Mouse (Mus musculus): ENCODE results near the gene Cisd3. TPM values are rescaled to one million over a fixed set of nuclear protein-coding genes. Genes with fewer than 3 reads are reported as not detected.

Cisd3 gene
- 16.7 TPM for polyA plus RNA-seq (2014; fragmentation: Illumina TruSeq; extraction: RNeasy Lipid Tissue Mini Kit (QIAGEN cat#74804); ENCODE audit: low replicate concordance)

DNA sequence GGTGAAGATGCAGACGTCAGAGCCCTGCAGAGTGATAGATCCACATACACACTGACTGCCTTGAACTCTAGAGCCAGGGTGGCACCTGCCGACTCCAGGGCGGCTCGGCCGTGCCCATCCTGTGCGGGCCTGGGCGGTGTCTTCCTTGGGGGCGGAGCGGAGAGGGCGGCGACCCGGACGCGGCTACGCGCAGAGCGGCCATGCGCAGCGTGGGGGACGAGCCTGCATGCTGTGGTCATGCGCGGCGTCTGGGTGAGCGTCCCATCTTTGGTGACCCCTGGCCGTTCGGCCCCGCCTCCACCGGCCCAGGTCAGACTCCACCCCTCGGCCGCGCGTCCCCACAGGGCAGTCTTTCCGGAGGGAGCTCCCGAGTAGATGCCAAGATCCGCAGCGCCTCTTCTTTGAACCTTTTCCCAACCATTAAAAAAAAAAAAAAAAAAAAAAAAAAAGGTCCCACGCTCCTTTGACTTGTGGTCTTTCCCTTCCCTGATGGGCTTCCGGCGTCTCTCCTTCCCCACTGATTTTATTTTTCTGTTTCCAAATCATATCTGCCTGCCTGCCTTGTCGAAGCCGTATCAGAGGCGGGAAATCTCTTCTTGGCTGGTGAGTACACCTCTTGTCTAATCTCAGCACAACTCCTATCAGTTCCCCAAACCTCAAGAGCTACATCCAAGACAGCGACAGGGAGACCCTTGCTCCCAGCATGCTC lies at the start of gene Cisd3:
Gene Cisd3 (plus strand): TSS at position 214 of the 709 bp plus-strand sequence.

DNA sequence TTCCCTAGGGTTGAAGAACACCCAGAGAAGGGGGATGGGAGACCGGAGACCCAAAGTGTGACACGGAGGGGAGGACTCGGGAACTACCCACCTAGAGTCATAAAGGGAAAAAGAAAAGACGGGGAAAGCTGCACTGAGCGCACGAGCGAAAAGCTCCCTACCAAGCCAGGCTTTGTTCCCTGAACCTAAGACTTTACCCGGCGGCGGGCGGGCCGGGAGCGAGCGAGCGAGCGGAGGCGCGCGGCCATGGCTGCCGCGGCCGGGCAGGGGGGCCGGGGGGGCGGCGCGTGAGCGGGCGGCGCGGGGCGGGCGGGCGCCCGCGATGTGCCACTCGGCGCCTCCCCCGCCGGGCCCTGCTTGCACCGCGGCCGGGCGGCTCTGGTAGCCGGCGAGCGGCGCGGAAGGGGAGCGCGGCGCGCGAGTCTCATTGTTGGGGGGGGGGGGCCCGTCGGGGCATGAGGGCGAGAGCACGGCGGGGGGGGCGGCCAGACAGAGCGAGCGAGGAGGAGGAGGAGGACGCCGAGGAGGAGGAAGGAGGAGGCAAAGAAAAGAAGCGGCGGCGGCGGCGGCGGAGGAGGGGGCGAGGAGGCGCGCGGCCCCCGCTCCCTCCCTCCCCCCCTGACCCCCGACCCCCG lies 22.6 kb upstream of the Cisd3 start, which contains the start of gene Mllt6:
Gene Mllt6 (plus strand): TSS at position 522 of the 635 bp plus-strand sequence.

DNA sequence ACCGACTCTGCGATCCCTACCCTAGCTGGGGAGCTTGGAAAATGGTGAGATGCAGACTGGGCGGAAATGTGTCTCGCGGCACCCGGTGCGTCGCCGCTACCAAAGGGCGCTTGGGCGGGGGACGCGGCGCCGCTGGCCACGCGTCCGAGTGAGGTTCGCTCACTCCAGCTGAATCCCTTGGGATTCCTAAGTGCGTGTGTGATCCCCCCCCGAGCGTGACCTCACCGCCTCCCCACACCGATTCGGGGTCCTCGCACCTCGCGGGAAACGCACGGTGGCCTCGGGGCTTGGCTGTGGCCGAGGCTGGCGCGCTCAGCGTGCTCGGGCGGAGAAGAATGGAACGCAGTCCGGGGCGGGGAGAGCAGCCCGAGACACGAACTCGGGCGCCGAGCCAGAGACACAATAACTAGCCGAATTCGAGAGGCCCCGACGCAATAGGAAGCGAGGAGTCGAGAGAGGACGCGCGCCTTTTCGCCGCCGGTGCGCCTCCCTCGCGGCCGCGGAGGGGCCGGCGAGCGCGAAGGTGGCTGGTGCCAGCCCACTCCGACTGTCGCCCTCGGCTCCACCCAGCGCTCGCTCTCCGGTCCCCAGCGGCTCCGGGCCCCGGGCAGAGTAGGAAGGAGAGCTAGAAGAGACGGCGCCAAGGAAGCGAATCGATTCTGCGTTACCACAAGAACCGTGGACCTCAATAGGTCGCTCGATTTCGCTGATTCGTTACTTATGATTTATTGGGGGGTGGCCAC lies 14.5 kb downstream of the Cisd3 start, which contains the start of gene Pcgf2:
Gene Pcgf2 (minus strand): TSS at position 495 of the 743 bp plus-strand sequence.

DNA sequence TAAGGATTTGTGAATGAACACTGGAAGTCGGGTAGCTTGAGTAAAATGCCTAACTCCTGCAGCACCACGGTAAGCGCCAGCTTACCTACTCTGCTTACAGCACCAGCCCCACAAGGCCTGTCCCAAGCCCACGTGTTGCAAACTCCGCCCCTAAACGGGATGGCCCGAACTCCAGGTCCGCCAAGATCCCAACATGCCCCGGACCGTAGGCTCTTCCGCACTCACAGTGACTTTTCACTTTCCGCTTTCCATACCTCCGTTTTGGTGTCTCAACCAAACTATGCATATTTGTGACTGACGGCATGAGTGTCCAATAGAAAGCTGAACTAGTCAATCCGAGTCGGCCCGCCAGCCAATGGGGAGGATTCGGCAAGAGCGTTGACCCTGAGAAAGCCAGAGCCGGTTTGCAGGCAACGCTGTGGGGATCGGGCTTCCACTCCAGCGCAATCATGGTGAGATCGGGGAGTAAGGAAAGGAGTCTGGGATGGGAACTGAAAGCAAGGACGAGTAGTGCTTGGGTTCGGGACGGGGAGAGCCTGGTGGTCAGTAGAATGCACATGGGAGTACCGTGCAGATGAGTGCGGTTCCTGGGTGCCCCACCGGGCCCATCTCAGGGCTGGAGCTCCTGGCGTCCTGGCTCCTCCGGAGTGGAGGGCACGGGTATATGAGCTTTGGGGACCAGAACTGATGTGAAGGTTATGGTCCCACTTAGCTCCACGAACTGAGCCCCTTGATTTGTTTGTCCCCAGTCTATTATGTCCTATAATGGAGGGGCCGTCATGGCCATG lies 17.6 kb downstream of the Cisd3 start, which contains the start of gene Psmb3:
Gene Psmb3 (plus strand): TSS at position 361 of the 788 bp plus-strand sequence.

Other genes with a start within 250 kb of the Cisd3 start
- gene 4933428G20Rik, start 185.5 kb upstream of the Cisd3 start, polyA plus RNA-seq (2014; fragmentation: Illumina TruSeq; extraction: RNeasy Lipid Tissue Mini Kit (QIAGEN cat#74804); ENCODE audit: low replicate concordance): not detected
- gene Srcin1, start 109.6 kb upstream of the Cisd3 start, polyA plus RNA-seq (2014; fragmentation: Illumina TruSeq; extraction: RNeasy Lipid Tissue Mini Kit (QIAGEN cat#74804); ENCODE audit: low replicate concordance): not detected
- not detected for gene Epop, start 56.1 kb upstream of the Cisd3 start, polyA plus RNA-seq (2014; fragmentation: Illumina TruSeq; extraction: RNeasy Lipid Tissue Mini Kit (QIAGEN cat#74804); ENCODE audit: low replicate concordance)
- gene Mllt6, start 22.4 kb upstream of the Cisd3 start, polyA plus RNA-seq (2014; fragmentation: Illumina TruSeq; extraction: RNeasy Lipid Tissue Mini Kit (QIAGEN cat#74804); ENCODE audit: low replicate concordance): 3.7 TPM
- gene Pcgf2, start 14.7 kb downstream of the Cisd3 start, polyA plus RNA-seq (2014; fragmentation: Illumina TruSeq; extraction: RNeasy Lipid Tissue Mini Kit (QIAGEN cat#74804); ENCODE audit: low replicate concordance): 1.9 TPM
- gene Psmb3, start 17.6 kb downstream of the Cisd3 start, polyA plus RNA-seq (2014; fragmentation: Illumina TruSeq; extraction: RNeasy Lipid Tissue Mini Kit (QIAGEN cat#74804); ENCODE audit: low replicate concordance): 6.1 TPM
- 2.8 TPM for gene Pip4k2b, start 58.9 kb downstream of the Cisd3 start, polyA plus RNA-seq (2014; fragmentation: Illumina TruSeq; extraction: RNeasy Lipid Tissue Mini Kit (QIAGEN cat#74804); ENCODE audit: low replicate concordance)
- 11.0 TPM for gene Cwc25, start 80.7 kb downstream of the Cisd3 start, polyA plus RNA-seq (2014; fragmentation: Illumina TruSeq; extraction: RNeasy Lipid Tissue Mini Kit (QIAGEN cat#74804); ENCODE audit: low replicate concordance)
- not detected for gene 1700001P01Rik, start 90.1 kb downstream of the Cisd3 start, polyA plus RNA-seq (2014; fragmentation: Illumina TruSeq; extraction: RNeasy Lipid Tissue Mini Kit (QIAGEN cat#74804); ENCODE audit: low replicate concordance)
- gene Rpl23, start 96.6 kb downstream of the Cisd3 start, polyA plus RNA-seq (2014; fragmentation: Illumina TruSeq; extraction: RNeasy Lipid Tissue Mini Kit (QIAGEN cat#74804); ENCODE audit: low replicate concordance): 1,379 TPM
- gene Lasp1, start 113.2 kb downstream of the Cisd3 start, polyA plus RNA-seq (2014; fragmentation: Illumina TruSeq; extraction: RNeasy Lipid Tissue Mini Kit (QIAGEN cat#74804); ENCODE audit: low replicate concordance): 88.5 TPM
- 1.7 TPM for gene B230217C12Rik, start 155.0 kb downstream of the Cisd3 start, polyA plus RNA-seq (2014; fragmentation: Illumina TruSeq; extraction: RNeasy Lipid Tissue Mini Kit (QIAGEN cat#74804); ENCODE audit: low replicate concordance)
- gene Fbxo47, start 198.3 kb downstream of the Cisd3 start, polyA plus RNA-seq (2014; fragmentation: Illumina TruSeq; extraction: RNeasy Lipid Tissue Mini Kit (QIAGEN cat#74804); ENCODE audit: low replicate concordance): 1.5 TPM